Mouse (Mus musculus) left cerebral cortex, adult 2 months (tissue): ENCODE data around the gene Ccl3. TPM values are rescaled to one million over a fixed set of nuclear protein-coding genes. Genes with fewer than 3 reads are reported as not detected.

Source experiments
- DNase-seq, 2 experiments: peaks; one replicate each; pipeline ENCODE4 v3.0.0; 2021 to 2022; ENCODE audit warnings: low spot score in 2 of 2, mixed read lengths in 1 of 2; ENCODE audit errors: extremely low spot score in 1 of 2
- H3K27ac ChIP-seq: fragments of 200-600 bp; 2 replicates; pipeline ENCODE4 v1.8.1; 2022
- H3K4me3 ChIP-seq: fragments of 200-600 bp; 2 replicates; pipeline ENCODE4 v1.8.1; 2022
- CTCF ChIP-seq: fragments of 200-600 bp; IDR thresholded peaks from 2 replicates; pipeline ENCODE4 v1.8.1; 2022; ENCODE audit warnings: antibody characterized with exemption, mild to moderate bottlenecking, moderate library complexity
- intact Hi-C: fragments of 180-260 bp; cut with DNase I; formaldehyde crosslinking; loops from one replicate; pipeline ENCODE4 v1.15.1; 2025
- total RNA-seq, 2 experiments: library from RNA; stranded (reverse); gene quantifications; 2 replicates each; pipeline ENCODE4 v1.2.3; 2021

Gene Ccl3
- total RNA-seq, 2 experiments from 2014 or later = not detected

DNA sequence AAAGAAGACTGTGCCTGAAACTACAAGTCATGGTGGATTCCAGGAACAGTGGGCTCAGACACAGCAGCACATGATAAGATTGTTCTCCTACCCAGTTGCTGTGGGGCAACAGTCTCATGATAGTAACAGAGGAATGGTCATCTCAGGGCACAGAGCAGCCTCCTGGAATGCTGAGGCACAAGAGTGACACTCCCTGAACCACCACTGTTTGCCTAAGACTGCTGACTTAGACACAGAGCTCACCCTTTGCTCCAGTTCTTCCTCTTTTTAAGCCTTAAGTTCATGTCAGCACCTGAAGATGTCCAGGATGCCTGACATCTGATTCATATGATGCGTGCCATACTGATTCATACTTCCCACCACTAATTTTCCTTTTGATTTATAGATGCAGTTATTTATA is 32.6 kb downstream of the Ccl3 start:
- no peak overlapping the region for H3K4me3 ChIP-seq
- TF ChIP-seq CTCF = no peak
- intact Hi-C loops = no loop called here
- no peak for DNase-seq
- no peak overlapping the region for H3K27ac ChIP-seq

DNA sequence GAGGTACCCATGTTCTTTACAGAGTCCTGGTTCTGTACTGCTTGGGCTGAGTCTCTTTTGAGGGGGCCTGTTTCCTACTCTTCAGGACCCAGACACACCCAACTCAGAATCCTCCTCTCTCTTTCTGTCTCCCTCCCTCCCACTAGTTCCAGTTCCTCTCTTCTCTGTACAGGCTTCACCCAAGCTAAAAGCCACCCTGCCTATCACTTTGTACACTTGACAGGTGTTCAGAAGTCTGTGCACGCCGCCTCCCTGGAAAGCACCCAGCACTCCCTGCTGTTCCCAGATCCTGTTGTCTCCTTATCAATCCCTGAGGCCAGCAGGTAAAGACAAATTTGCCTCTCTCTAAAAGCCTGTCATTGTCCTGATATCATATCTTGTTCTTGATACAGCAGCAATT is 38.3 kb downstream of the Ccl3 start:
- TF ChIP-seq CTCF = no peak
- intact Hi-C loops = no loop called here
- Histone ChIP-seq H3K27ac (no peak overlapping the region), H3K4me3 (no peak overlapping the region)
- DNase-seq = no peak

DNA sequence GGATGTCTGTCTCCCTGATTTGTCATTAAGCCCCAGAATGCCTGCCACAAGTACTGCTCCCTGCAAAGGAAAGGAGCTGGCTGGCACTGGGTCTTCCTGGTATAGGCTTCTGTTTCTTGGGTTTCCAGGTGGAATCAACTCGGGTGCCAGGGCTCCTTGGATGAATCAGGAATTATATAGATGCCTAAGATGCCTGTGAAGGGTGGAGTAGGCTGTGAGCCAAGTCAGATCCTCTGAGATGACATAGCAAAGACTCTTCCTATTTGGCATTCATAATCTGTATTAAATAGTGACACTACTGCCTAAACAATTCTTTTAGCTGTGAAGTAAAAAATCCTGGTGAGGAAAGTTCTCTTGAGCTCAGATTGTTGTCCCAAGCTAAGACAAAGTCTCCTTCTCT is 42.8 kb downstream of the Ccl3 start:
- intact Hi-C loops = no loop called here
- DNase-seq = no peak
- Histone ChIP-seq H3K4me3 (no peak overlapping the region), H3K27ac (no peak overlapping the region)
- TF ChIP-seq CTCF = no peak

DNA sequence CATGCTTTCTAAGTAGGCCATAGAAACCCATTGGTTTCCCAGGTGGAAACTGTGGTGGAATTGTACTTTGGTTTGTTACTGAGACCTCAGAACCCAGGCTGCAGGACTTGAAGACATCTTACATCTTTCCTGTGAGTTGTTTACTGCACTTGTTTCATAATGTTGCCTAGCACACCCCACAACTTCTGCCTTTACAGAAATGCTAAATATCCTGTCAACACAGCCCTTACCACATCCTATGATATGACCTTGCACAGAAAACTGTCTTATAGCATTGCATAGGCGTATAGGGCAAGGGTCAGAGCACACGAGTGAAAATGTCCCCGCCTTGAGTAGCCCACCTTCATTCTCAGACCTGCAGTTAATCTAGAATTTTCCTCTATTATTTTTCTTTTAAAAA is 43.6 kb downstream of the Ccl3 start:
- Histone ChIP-seq H3K27ac (no peak overlapping the region), H3K4me3 (no peak overlapping the region)
- intact Hi-C loops = no loop called here
- no peak for DNase-seq
- TF ChIP-seq CTCF = no peak

DNA sequence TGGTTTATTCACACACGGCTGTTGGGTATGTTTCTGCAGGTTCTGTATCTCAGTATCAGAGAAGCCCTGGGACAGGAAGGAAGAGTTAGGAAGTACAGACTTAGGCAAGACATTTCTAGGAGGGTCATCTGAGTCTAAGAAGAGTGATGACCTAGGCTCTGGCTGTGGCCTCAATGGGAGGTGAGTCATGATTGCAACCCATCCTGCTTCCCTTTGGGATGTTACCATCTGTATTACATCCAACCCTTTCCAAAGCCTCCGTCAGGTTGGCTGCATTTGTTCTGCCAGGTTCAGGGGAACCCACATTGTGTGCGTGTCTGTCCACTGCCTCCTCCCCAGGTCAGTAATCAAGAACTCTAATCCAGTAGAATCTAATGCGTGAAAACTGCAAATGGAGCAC is 44.5 kb downstream of the Ccl3 start:
- DNase-seq = no peak

DNA sequence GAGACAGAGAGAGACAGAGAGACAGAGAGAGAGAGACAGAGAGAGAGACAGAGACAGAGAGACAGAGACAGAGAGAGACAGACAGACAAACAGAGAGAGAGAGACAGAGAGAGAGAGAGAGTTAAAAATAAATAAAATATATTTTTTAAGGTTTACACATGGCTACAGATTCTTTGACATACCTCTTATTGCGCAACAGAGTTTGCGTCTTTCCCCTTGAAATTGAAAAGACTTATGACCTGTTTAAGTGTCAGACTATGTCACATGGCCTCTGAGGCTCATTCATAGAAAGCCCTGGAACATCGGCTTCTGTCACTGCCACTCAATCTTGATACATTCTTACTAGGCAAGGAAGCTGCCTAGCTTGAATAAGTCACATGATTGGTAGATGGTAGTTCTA is 45.8 kb downstream of the Ccl3 start:
- no peak for DNase-seq
- Histone ChIP-seq H3K4me3 (no peak overlapping the region), H3K27ac (no peak overlapping the region)
- intact Hi-C loops = no loop called here
- TF ChIP-seq CTCF = no peak

More for the DNA sequence above, 44.5 kb downstream of the Ccl3 start:
- no peak for TF ChIP-seq CTCF
- Histone ChIP-seq H3K27ac (no peak overlapping the region), H3K4me3 (no peak overlapping the region)
- intact Hi-C loops = no loop called here

DNA sequence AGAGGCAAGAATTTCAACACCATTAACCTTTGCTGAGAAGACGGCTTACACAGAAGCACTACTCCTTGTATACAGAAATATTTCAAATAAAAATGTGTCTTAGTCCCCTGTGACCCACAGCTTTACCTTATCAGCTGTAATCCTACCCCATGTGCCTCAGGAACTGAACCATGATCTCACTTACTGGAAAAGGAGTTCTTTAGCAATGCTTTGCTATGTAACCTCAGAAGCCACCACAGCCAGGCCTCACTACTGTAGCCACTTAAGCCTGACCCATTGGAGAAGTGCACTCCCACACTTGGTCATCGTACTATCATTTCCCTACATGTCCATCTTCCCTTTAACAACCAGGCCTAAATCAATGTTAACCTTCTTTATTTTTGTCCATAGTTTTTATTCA is 48.6 kb downstream of the Ccl3 start:
- no peak for DNase-seq
- H3K4me3 ChIP-seq = no peak overlapping the region
- H3K27ac ChIP-seq = no peak overlapping the region
- TF ChIP-seq CTCF = no peak
- intact Hi-C loops = no loop called here

DNA sequence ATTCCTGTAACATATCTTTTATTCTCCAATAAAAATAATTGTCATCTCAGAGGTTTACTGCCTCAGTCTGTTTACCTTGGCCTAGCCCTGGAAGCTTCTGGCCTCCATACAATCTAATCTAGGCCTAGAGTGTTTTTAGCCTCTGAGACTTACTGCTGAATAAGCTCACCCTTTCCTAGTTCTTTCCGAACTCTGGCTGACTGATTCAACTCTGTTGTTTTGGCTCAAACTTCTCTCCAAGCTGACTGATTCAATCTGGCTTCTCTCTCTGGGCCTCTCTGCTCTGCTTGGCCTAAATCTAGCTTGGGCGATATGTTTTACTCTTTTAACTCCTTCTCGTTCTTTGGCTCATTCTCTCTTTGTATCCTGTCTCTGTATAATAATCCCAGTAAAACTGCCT is 50.2 kb downstream of the Ccl3 start:
- DNase-seq = no peak
- no peak for TF ChIP-seq CTCF
- intact Hi-C loops = no loop called here
- Histone ChIP-seq H3K27ac (no peak overlapping the region), H3K4me3 (no peak overlapping the region)

DNA sequence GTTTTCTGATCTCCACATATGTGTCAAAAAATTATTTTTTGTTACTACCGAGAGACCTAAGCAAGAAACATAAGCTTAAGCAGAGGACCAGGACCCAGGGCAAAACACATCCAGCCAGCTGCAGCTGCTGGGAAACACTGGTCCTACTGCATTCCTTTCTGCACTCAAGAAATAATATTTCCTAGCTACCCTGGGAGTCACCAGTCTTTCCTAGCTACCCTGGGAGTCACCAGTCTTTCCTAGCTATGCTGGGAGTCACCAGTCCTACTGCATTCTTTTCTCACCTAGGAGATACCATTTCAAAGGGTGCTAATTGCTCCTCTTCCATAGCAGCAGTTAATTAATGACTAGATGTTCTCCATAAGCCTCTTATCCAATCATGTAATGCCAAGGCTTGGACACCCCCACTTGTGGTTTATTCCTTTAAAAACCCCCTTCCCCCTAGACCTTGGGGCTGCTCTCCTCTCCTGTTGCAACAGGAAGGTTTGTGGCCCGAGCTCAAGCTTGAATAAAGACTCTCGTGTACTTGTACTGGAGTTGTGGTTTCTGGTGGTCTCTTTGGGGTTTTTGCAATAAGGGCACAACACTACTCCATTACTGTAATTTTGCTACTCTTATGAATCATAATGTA is 50.8 kb downstream of the Ccl3 start:
- no peak for TF ChIP-seq CTCF
- no peak for DNase-seq
- no peak overlapping the region for H3K4me3 ChIP-seq
- H3K27ac ChIP-seq = no peak overlapping the region
- intact Hi-C loops = no loop called here

Other genes with a start within 250 kb of the Ccl3 start
- 100 to 1,000 TPM; 237 to 267 TPM for gene Rasl10b, start 240.2 kb downstream of the Ccl3 start, total RNA-seq
- not detected for gene Gas2l2, start 219.9 kb downstream of the Ccl3 start, total RNA-seq
- gene 1700020L24Rik, start 211.7 kb downstream of the Ccl3 start, total RNA-seq = not detected
- gene Mmp28, start 186.3 kb downstream of the Ccl3 start, total RNA-seq = 1 to 10 TPM; 3.8 to 3.9 TPM
- gene Taf15, start 176.3 kb downstream of the Ccl3 start, total RNA-seq = 10 to 100 TPM; 71.9 to 74.1 TPM
- gene Heatr9, start 127.2 kb downstream of the Ccl3 start, total RNA-seq = not detected
- not detected for gene Ccl5, start 118.8 kb downstream of the Ccl3 start, total RNA-seq
- 1 to 10 TPM; 2.6 to 5.2 TPM for gene Ccl9, start 70.7 kb downstream of the Ccl3 start, total RNA-seq
- gene Ccl6, start 56.3 kb downstream of the Ccl3 start, total RNA-seq = 1 to 10 TPM; 1.4 to 1.9 TPM
- not detected for gene Rpl9-ps1, start 3.7 kb downstream of the Ccl3 start, total RNA-seq
- not detected for gene Ccl4, start 13.2 kb upstream of the Ccl3 start, total RNA-seq
- not detected for gene Wfdc17, start 54.6 kb upstream of the Ccl3 start, total RNA-seq
- gene Wfdc18, start 59.7 kb upstream of the Ccl3 start, total RNA-seq = 1 to 10 TPM; 2.3 TPM
- not detected for gene Wfdc21, start 97.6 kb upstream of the Ccl3 start, total RNA-seq
- gene Heatr6, start 104.3 kb upstream of the Ccl3 start, total RNA-seq = 10 to 100 TPM; 14.8 to 16.4 TPM
- under 1 TPM; 0.23 to 0.75 TPM for gene Hnf1b, start 200.7 kb upstream of the Ccl3 start, total RNA-seq